Mouse (Mus musculus): ENCODE measurements around the gene Bptf. TPM values are rescaled to one million over a fixed set of nuclear protein-coding genes. Genes with fewer than 3 reads are reported as not detected.
"Not testable (repeated sequence)": the region's sequence is repeated elsewhere in the genome, so short reads cannot be mapped to it uniquely, and the experiment has no call there.

Bptf gene
- polyA plus RNA-seq, 1 experiment from 2014 or later: 34.9 TPM

DNA sequence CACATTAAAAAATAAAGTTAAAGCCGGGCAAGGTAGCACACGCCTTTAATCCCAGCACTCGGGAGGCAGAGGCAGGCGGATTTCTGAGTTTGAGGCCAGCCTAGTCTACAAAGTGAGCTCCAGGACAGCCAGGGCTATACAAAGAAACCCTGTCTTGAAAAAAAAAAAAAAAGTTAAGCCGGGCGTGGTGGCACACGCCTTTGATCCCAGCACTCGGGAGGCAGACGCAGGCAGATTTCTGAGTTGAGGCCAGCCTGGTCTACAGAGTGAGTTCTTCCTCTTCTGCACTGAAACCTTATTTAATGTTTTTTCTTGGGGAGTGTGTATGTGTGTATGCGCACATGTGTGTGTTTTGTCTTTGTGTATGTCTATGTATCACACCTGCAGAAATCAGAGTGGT lies 4.5 kb upstream of the Bptf start:
- DNase-seq (ENCODE audit: low spot score); H3K27ac ChIP-seq (replicated peaks); H3K4me3 ChIP-seq; H3K36me3 ChIP-seq (replicated peaks); H3K9me3 ChIP-seq; H3K27me3 ChIP-seq (replicated peaks; ENCODE audit: low read depth, poor library complexity, severe bottlenecking): not testable (repeated sequence)
- whole genome bisulfite sequencing: 95% methylated on average over 10 of the region's 10 CpGs
- peaks cover 14% of the 10 kb centered on the region for H3K4me1 ChIP-seq

DNA sequence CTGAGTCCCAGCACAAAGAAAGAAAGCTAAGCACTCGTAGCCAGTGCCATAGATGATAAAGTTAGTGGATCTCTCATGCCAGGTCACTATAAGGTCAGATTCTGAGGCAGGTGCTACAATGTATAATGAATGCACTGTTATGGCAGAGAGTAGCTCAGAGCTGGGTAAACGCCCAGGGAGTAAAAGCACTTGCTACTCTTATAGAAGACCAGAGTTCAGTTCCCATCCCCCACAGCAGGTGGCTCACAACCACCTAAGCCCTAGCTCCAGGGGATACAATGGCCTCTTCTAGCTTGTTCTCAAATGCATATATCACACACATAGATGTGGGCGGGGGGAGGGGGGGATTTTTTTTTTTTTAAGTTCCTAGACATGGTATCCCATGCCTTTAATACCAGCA lies 3.8 kb upstream of the Bptf start:
- H3K4me3 ChIP-seq: no peak overlapping the region
- WGBS: 53% methylated on average over 3 of the region's 3 CpGs
- DNase-seq (ENCODE audit: low spot score): no peak
- no peaks in the 10 kb centered on the region for H3K36me3 ChIP-seq (replicated peaks)
- no peak overlapping the region for H3K27ac ChIP-seq (replicated peaks)
- peaks cover 12% of the 10 kb centered on the region for H3K4me1 ChIP-seq
- H3K27me3 ChIP-seq (replicated peaks; ENCODE audit: low read depth, poor library complexity, severe bottlenecking): no peaks in the 10 kb centered on the region
- no peaks in the 10 kb centered on the region for H3K9me3 ChIP-seq

DNA sequence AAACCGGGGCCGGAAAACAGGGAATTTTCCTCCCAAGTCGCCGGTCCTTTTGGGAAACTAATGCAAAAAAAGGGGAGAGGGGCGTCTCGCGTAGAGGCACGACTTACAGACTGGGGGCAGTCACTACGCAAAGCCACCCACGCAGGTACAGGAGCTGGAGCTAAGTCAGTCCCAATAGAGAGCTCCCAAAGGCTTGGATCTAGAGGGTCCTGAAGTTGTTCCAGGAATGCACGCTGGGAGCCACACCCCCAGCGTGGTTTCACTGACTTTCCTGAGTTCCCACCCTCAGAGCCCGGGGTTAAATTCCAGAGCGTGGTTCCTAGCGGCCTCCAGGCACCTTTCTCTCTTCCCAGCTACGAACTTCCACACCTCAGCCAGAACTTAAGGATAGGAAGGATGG lies 499 bp upstream of the Bptf start:
- under 1% methylated on average over 16 of the region's 16 CpGs for WGBS
- peak overlapping the region; percentile 89 for H3K4me3 ChIP-seq
- peak overlapping the region; percentile 99 for H3K27ac ChIP-seq (replicated peaks)
- no peaks in the 10 kb centered on the region for H3K27me3 ChIP-seq (replicated peaks; ENCODE audit: low read depth, poor library complexity, severe bottlenecking)
- H3K4me1 ChIP-seq: peaks cover 21% of the 10 kb centered on the region
- H3K9me3 ChIP-seq: no peaks in the 10 kb centered on the region
- peak; percentile 61 for DNase-seq (ENCODE audit: low spot score)
- H3K36me3 ChIP-seq (replicated peaks): peaks cover 9% of the 10 kb centered on the region; the same call in 1 of the 2 replicates

DNA sequence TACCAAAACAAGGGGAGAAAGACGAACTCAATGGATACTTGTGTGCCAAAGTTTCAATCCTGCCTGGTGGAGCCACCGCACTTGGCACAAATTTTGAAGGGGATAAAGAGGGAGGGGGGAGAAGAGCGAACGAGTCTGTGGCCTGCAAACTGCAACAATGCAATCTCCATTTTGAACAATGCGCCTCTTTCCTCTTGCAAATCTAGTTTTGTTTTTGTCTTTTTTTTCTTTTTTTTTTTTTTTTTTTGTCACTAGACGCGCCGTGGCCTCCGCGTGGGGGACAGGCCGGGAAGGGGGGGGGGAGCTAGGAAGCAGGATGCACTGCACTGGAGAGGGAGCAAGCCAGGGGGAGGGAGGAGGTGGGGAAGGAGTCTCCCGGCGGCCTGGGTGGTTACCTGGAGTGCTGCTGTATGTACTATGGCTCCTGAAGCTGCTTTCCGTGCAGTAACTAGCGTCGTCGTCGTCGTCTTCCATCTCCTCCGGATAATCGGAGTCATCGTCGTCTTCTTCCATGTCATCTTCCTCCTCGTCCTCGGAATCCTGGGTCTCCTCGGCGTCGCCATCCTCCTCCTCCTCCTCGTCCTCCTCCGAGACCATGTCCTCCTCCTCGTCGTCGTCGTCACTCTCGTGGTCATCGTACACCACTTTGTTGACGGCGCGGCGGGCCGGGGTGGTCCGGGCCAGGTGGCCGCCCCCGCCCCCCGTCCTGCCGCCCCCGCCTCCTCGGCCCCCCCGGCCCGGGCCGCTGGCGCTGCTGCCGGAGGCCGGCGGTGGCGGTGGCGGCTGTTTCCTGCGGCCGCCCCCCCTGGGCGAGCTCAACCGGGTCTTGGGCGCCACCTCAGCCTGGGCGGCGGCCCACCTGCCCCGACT lies 813 bp downstream of the Bptf start:
- H3K27me3 ChIP-seq (replicated peaks; ENCODE audit: low read depth, poor library complexity, severe bottlenecking): no peaks in the 10 kb centered on the region
- peaks cover 15% of the 10 kb centered on the region; the same call in 1 of the 2 replicates for H3K36me3 ChIP-seq (replicated peaks)
- H3K4me3 ChIP-seq: peak overlapping the region; percentile 89
- WGBS: 1% methylated on average over 64 of the region's 65 CpGs
- peaks cover 21% of the 10 kb centered on the region for H3K4me1 ChIP-seq
- peak; percentile 80 for DNase-seq (ENCODE audit: low spot score)
- H3K27ac ChIP-seq (replicated peaks): peak overlapping the region; percentile 99
- H3K9me3 ChIP-seq: no peaks in the 10 kb centered on the region

DNA sequence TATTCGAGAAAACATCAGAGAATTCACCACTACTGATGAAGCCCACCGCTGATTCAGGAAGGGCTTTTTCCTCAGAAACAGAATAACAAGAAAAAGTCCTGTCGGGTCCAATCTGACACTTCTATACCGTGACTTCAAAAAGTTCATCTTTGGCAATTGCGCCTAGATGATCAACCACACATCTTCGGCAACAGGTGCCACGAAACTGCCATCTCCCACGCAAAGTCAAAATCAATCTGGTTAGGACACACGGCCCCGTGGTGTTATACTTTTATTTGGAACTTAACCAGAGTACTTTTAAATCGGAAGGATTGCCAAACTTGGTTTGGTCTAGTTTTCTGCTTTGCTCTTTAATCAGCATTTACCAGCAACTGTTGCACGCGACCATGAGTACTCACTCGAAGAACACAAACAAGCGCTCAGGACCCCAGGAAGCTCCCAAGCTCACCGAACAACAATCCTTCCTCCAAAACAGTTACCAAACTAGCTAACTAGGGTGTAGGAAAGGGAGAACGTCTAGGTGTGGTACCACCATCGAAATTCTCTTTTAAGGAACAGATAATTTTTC lies 1.6 kb downstream of the Bptf start:
- Histone ChIP-seq H3K9me3 (no peaks in the 10 kb centered on the region), H3K4me3 (peak overlapping the region; percentile 89), H3K4me1 (peaks cover 21% of the 10 kb centered on the region), H3K27ac (replicated peaks) (peak overlapping the region; percentile 99), H3K36me3 (replicated peaks) (peaks cover 15% of the 10 kb centered on the region; the same call in 1 of the 2 replicates), H3K27me3 (replicated peaks; ENCODE audit: low read depth, poor library complexity, severe bottlenecking) (no peaks in the 10 kb centered on the region)
- DNase-seq (ENCODE audit: low spot score): peak; percentile 28
- 4% methylated on average over 18 of the region's 18 CpGs for WGBS

DNA sequence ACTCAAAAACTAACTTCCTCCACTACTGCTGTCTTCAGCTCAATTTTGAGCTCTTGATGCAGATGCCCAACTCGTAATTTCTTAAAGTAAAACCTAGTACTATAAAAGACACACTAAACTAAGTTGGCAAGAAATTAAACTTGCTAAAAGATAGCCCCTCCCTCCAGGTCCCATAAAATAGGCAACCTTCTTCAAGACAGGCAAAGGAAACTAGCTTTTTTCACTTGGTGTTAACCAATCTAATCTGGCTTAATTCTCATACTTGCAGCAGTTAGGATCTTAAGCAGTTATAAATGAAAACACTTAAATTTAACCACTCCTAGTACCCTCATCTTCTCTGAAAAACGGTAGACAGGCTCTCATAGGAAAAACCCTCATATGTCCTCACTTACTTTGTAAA lies 2.3 kb downstream of the Bptf start:
- Histone ChIP-seq H3K27me3 (replicated peaks; ENCODE audit: low read depth, poor library complexity, severe bottlenecking) (no peaks in the 10 kb centered on the region), H3K27ac (replicated peaks) (no peak overlapping the region), H3K9me3 (no peaks in the 10 kb centered on the region), H3K4me3 (peak overlapping the region; percentile 89), H3K36me3 (replicated peaks) (peaks cover 15% of the 10 kb centered on the region), H3K4me1 (peaks cover 26% of the 10 kb centered on the region)
- DNase-seq (ENCODE audit: low spot score): no peak
- WGBS: 37% methylated on average over 2 of the region's 2 CpGs

DNA sequence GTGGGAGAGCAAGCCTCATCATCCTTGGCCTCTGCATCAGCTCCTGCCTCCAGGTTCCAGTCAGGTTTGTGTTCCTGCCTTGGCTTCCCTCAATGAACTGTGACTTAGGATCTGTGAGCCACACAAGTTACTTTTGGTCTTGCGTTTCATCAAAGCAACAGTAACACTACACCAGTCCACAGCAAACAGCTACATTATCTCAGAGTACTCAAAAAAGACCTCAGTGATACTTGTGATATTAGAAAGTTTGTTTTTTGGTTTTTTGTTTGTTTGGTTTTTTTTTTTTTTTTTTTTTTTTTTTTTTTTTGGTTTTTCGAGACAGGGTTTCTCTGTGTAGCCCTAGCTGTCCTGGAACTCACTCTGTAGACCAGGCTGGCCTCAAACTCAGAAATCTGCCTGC lies 5.2 kb downstream of the Bptf start:
- WGBS: 74% methylated on average over 2 of the region's 2 CpGs

DNA sequence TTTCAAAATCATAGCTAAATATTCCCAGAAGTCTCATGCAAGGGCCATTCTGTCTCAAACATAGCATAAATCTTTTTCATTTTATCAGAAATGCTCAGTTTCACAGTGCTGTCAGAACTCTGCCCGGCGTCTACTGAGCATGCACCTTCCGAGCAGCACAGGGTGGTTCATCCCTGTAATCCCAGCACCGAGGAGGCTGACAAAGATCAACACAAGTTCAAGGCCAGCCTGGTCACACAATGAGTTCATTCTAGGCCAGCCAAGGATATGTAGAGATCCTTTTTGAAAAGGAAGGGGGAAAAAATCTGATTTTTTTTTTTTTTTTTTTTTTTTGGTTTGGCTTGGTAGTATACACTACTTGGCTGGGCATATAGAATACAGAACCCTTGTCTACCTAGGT lies 6.9 kb downstream of the Bptf start:
- no peak overlapping the region for H3K27ac ChIP-seq (replicated peaks)
- H3K27me3 ChIP-seq (replicated peaks; ENCODE audit: low read depth, poor library complexity, severe bottlenecking): no peaks in the 10 kb centered on the region
- H3K4me3 ChIP-seq: no peak overlapping the region
- no peak for DNase-seq (ENCODE audit: low spot score)
- H3K36me3 ChIP-seq (replicated peaks): peaks cover 39% of the 10 kb centered on the region
- no peaks in the 10 kb centered on the region for H3K9me3 ChIP-seq
- H3K4me1 ChIP-seq: peaks cover 26% of the 10 kb centered on the region
- 87% methylated on average over 4 of the region's 4 CpGs for WGBS

More for the DNA sequence above, 5.2 kb downstream of the Bptf start:
- H3K27ac ChIP-seq (replicated peaks); H3K27me3 ChIP-seq (replicated peaks; ENCODE audit: low read depth, poor library complexity, severe bottlenecking); DNase-seq (ENCODE audit: low spot score); H3K4me3 ChIP-seq; H3K9me3 ChIP-seq: not testable (repeated sequence)
- peaks cover 29% of the 10 kb centered on the region for H3K4me1 ChIP-seq
- H3K36me3 ChIP-seq (replicated peaks): peaks cover 37% of the 10 kb centered on the region

DNA sequence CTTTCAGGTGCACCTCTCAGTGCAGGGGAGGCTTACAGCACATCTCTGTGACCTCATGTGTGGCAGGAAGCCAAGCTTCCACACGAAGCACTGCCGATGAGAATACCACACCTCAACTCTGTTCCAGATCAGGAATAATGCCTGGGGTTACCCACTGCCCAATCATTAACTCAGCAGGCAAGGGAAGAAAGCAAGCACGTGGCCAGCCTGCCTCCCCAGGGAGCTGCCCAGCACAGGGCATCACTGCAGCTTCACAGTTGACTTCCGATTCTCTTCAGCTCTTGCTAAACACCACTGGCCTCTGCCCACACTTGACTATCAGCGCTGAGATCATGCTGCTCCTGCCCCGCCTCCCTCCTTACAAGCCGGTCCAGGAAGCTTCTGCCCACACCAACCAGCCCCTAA lies 7.6 kb downstream of the Bptf start:
- Histone ChIP-seq H3K27ac (replicated peaks) (no peak overlapping the region), H3K36me3 (replicated peaks) (peaks cover 39% of the 10 kb centered on the region), H3K4me3 (peak overlapping the region; percentile 18; the same call in 1 of the 2 replicates), H3K27me3 (replicated peaks; ENCODE audit: low read depth, poor library complexity, severe bottlenecking) (no peaks in the 10 kb centered on the region), H3K9me3 (no peaks in the 10 kb centered on the region), H3K4me1 (peaks cover 19% of the 10 kb centered on the region)
- no peak for DNase-seq (ENCODE audit: low spot score)
- WGBS: 38% methylated on average over 7 of the region's 7 CpGs

DNA sequence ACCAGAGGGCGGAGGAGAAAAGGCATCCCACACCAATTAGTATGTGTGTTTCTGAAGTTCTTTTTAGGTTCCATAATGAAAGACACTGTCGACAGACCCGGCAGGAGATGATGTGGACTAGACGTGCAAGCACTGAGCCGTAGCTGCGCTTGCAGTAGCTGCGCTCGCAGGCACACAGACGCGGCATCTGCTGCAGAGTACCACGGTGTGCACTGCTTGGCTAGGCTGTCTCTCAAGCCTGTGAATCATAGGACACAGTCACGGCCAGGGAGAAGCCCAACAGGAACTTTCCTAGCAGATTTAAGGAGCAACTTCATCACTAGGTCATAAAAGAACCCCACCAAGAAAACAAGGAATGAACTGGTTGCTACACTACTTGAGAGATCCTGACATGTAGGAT lies 14.1 kb downstream of the Bptf start:
- peaks cover 26% of the 10 kb centered on the region for H3K4me1 ChIP-seq
- H3K4me3 ChIP-seq: no peak overlapping the region
- WGBS: 88% methylated on average over 12 of the region's 12 CpGs
- no peaks in the 10 kb centered on the region for H3K9me3 ChIP-seq
- H3K36me3 ChIP-seq (replicated peaks): peaks cover 21% of the 10 kb centered on the region
- no peak for DNase-seq (ENCODE audit: low spot score)
- no peaks in the 10 kb centered on the region for H3K27me3 ChIP-seq (replicated peaks; ENCODE audit: low read depth, poor library complexity, severe bottlenecking)
- no peak overlapping the region for H3K27ac ChIP-seq (replicated peaks)

DNA sequence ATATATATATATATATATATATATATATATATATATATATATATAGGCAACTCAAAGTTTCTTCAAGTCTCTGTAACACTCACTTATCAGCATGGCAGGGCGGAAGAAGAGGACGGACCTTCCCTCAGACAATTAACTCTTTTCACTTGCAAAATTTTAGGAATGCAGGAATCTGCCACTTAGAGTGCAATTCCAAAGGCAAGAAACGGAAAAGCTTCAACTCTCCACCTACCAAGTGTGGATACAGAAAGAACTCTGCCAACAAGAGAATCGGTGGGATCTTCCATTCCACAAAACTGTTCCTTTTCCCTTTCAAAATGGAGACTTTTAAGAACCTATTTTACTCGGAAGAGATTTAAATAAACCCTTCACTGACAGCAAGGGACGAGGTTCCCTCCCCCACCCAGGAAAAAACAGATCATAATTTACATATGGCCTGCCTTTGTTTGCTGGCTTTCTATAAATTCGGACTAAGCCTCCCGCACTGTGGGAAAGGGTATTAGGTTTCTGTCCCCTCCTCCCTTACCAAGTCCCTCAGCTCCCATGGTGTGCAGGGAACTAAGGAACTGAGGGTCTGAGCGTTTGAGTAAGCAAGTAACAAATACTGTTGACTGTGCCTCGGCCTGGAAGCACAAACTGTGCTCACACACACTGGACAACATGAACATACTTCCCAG lies 17.9 kb downstream of the Bptf start:
- Histone ChIP-seq H3K4me3 (peak overlapping the region; percentile 21), H3K36me3 (replicated peaks) (peaks cover 35% of the 10 kb centered on the region), H3K27ac (replicated peaks) (peak overlapping the region; percentile 59), H3K4me1 (peaks cover 26% of the 10 kb centered on the region), H3K9me3 (no peaks in the 10 kb centered on the region), H3K27me3 (replicated peaks; ENCODE audit: low read depth, poor library complexity, severe bottlenecking) (no peaks in the 10 kb centered on the region)
- DNase-seq (ENCODE audit: low spot score): no peak
- WGBS: 26% methylated on average over 10 of the region's 10 CpGs

DNA sequence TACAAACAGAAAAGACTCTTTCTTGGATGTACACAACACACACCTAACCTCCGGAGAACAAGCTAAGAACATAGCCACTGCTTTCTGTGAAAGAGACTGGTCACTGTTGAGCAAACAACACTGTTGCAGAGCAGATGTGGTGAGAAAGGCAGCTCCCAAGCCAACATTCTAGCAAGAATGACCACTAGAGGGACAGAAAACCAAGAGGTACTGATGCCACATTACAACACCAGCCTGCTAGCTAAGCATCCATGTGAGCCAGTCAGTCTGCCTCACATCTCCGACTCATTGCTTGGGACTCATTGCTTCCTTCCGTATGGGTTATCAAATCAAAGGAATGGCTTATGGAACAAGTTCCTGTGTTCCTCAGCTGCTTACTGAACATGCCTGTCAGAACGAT lies 18.8 kb downstream of the Bptf start:
- peaks cover 26% of the 10 kb centered on the region for H3K4me1 ChIP-seq
- no peak overlapping the region for H3K4me3 ChIP-seq
- WGBS: 74% methylated on average over 4 of the region's 4 CpGs
- H3K36me3 ChIP-seq (replicated peaks): peaks cover 43% of the 10 kb centered on the region
- no peaks in the 10 kb centered on the region for H3K27me3 ChIP-seq (replicated peaks; ENCODE audit: low read depth, poor library complexity, severe bottlenecking)
- H3K27ac ChIP-seq (replicated peaks): no peak overlapping the region
- no peaks in the 10 kb centered on the region for H3K9me3 ChIP-seq
- DNase-seq (ENCODE audit: low spot score): no peak

Measured in embryonic facial prominence, embryonic 10.5 days (tissue).